Mouse (Mus musculus): ENCODE measurements at regions not wholly inside any gene's neighbourhood (a gene's known extent, or its start where the extent isn't known, plus 50 kb on each side); places are given as distances from the start of the nearest gene placed in this dataset.

DNA sequence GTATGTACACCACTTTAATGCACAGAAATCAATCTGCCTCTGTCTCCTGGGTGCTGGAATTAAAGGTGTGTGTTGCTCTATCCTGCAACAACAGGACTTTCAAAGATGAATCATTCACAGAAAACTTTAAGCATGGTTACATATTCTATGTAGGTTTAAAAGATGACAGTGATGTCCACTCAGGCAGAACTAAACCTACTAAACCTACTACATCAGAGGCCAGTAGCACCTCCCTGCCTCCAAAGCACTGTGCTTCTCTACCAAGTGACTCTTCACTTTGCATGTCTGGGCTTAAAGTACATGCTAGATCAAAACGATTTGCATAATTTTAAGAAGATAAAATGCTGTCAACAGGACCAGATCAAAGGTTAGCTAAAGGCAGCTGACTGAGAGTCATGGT lies 156.0 kb upstream of the Cttnbp2 start:
- no peak for DNase-seq (ENCODE audit: extremely low spot score in 1 of 2, low spot score in 1 of 2)

DNA sequence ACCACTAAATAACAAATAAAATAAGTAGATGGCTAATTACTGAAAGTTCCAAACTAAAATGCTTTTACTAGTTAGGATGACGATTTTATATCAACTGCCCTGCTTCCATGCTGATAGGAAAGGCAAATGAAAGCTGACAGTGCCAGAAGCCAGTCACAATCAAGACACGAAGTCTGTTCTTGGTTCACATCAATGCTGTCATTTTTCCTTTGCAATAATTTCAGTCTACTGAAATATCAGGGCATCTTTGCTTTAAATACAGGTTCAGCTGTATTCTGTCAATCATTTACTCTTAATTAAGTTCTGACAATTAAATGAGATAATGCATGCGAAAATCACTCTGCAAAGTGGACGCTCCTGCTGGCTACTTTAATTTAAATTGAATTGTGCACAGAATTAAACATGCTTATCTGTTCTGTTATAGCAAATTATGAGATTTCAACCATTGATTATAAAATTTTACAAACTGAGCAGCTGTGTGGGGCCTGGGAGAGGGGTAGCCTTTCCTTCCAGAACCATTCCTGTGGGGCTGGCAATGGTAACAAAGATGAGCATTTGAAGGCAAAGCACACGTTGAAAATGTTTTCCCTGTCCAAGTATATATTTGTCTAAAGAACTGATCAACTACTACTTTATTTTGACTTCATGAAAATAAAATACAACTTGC lies 160.1 kb upstream of the Cttnbp2 start:
- no peak for DNase-seq (ENCODE audit: extremely low spot score in 1 of 2, low spot score in 1 of 2)

DNA sequence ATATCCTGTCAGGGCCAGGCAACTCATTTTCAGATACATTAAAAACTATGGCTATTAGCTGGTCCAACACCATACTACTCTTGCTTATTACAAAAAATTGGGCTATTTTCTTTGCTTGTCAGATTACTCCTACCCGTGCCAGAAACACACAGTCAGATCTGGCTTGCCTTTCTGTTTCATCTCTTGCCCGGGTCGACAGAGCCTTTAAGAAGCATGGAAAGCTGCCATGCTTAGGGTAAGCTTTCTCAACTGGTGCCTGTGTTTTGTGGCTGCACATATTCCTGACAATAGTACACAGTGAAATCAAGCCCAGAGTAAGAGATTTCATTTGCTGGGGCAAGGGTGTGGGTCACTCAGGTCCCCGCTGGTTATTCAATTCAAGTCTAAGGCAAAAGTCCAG lies 162.5 kb upstream of the Cttnbp2 start:
- no peak for DNase-seq (ENCODE audit: extremely low spot score in 1 of 2, low spot score in 1 of 2)

DNA sequence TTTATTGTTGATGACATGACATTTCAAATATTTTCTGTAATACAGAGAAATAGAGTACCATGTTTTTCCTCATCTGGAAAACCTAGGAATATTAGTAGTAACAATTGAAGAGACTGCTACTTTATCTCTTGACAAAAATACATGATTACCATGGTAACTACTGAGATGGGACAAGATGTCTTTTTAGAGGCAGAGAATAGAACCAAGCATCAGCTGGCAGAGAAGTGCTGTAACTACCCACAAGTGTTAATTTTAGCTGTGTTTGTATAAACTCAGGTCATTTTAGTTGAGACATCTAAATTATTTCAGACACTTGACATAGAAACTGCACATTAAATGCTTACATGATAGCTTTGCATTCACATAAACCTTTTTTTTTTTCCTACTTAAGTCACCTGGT lies 166.1 kb upstream of the Cttnbp2 start:
- DNase-seq (ENCODE audit: extremely low spot score in 1 of 2, low spot score in 1 of 2), result peak; percentile 53 to 54

DNA sequence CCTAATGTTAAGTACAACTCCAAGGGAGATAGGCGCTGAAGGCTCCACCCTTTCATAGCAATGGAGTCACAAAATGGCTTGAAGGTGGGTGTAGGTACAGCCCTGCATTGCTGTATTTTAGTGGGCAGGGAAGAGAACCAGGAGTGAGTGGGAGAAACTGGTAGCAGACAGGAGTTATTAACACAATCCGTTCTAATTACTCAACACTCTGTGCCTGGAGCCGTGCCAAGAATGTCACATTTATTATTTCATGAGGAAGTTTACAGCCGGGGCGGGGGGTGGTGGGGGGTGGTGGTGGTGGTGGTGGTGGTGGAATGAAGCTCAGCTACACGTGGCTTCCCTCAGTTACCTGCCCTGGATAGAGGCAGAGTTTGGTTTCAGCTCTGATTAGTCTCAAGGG lies 166.3 kb upstream of the Lsm8 start:
- peak; percentile 32 to 49 for DNase-seq (ENCODE audit: extremely low spot score in 1 of 2, low spot score in 1 of 2)

DNA sequence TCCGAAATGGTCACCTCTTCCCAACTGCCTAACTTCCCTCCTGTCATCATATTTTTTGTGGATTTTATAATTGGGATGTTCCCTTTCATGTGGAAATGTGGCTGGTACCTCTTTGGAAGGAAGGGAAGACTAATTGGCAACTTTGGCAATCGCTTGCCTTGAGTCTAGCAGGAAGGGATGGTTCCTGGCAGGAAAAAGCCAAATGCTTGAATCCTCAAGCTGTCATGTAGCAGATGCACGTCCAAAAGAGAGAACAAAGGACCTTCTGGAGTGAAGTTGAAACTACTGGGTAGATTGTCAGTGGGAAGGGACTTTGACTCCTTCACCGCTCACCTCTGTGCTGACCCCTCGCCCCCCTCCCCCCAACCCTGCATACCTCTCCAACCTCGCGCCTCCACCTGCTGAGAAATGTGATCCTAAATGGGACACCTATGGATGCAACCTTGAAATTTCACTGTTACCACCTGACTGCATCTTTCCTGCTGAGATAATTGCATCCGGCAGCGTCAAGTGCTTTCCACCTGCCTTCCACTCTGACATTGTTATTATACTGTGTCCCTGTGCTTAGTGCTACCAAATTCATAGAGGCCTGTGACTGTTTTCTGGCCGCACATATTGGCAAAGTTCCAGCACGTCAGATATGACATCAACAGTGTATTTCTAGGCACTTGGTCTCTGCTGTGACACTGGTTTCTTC lies 159.6 kb upstream of the Lsm8 start:
- DNase-seq (ENCODE audit: extremely low spot score in 1 of 2, low spot score in 1 of 2), result no peak

DNA sequence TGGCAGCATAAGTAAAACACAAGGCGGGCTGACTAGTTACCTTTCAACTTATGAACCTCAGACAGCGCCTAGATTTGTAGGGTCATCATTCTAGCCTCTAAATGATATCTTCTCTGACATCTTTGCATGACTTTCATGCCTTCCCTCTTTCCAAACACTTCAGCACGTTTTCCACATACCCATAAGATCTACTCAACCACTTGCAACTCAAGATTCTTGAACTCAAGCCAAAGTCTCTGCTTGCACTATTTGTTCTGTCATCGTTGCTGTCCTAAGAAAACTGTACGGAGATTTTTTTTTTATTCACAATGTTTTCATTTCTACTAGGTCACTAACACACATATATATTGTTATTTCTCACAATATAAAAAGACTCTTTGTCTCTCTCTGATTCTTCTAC lies 150.8 kb upstream of the Lsm8 start:
- no peak for DNase-seq (ENCODE audit: extremely low spot score in 1 of 2, low spot score in 1 of 2)

DNA sequence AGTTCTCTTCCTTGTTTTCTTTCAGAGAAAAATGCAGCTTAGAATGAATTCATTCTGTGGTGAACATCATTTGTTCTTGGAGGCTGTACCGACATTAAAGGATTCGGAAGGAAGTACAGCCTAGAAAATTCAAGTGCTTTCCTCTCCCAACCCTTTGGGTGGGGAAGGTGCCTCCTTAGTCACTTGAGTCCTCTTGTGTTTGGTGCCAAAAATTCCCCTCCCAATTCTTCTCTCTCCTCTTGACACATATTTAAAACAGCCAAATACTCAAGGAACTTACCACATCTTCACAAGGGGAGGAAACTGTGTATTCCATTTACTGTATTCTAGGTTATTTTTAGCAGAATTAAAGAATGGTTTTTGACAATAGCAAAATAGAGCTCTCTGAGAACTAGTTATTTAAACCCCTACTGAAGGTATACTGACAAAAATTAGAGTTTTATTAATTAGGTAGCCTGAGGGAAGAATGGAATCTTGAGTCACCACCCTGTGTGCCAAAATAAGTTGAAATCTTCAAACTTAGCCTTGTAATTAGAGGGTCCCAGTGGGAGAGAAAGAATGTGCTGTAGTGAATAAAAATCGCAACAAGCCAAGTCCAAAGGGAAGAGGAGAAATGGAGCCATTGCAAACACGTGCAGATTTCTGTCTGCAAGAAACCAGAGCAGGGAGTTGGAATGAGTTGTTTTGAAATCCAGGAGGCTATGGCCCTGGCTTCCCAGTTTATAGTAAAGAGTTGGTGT lies 149.2 kb upstream of the Lsm8 start:
- DNase-seq (ENCODE audit: extremely low spot score in 1 of 2, low spot score in 1 of 2), result no peak

DNA sequence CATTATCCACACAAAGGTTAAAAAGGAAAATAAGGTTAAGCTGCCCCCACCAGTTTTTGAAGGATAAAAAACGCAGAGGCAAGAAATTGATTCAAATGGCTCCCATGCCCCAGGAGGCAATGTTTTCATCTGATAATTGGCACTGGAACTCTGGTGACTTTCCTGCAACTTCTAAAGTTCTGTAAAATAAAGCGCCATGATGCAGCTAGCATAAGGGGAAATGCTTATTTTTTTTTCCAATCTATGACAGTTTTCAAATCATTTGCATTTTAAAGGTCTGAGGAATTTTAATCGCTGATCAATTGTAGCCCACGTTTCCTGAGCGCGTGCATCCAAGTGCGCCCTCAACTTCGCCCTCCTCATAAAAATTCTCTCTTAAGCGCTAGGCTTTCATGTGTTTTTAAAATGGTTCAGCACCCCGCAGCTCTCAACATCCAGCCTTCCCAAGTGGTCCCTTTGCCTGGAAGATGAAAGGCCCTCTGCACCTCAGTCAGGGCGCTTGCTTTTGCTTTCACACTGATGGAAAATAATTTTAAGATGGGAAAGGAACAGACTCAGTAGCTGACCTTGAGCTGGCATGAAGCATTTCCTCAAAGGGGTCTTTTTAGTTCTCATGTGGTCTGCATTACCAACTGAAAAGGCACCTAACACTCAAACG lies 148.5 kb upstream of the Lsm8 start:
- DNase-seq (ENCODE audit: extremely low spot score in 1 of 2, low spot score in 1 of 2), result no peak

DNA sequence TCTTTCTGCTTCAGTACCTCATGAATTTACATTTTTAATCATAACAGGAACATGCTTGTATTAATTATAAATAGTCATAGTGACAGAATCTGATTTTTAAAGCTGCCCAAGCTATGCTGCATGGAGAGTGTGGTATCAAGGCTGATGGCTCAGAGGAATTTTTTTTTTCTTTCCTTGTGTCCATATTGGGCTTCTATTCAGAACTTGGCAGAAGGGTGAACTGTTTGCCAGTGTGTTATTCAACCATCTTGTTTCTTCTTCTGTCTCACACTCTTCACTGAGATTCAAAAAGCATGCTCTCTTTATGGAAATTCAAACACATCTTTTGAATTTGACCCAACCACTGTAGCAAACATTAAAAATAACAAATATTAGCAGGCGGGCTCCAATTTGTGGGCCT lies 137.6 kb upstream of the Lsm8 start:
- no peak for DNase-seq (ENCODE audit: extremely low spot score in 1 of 2, low spot score in 1 of 2)

DNA sequence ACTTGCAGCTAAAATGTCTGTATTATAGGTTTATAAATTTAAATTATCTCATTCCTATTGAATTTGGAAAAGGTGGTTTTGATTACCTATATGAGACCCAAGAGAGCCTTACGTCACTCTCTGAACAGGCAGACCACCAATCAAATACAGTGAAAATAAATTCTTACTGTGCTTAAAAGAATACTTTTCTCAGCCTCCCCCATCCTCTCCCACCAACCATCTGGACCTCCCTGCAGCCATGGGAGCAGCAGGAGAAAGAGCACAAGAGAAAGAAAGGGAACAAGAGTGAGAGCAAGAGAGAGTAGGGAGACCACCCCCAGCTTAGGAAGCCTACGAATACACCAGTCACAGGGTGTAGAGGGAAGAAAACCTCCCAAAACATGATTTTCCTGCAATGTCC lies 99.5 kb upstream of the Lsm8 start:
- peak; percentile 17 to 62 for DNase-seq (ENCODE audit: extremely low spot score in 1 of 2, low spot score in 1 of 2)

DNA sequence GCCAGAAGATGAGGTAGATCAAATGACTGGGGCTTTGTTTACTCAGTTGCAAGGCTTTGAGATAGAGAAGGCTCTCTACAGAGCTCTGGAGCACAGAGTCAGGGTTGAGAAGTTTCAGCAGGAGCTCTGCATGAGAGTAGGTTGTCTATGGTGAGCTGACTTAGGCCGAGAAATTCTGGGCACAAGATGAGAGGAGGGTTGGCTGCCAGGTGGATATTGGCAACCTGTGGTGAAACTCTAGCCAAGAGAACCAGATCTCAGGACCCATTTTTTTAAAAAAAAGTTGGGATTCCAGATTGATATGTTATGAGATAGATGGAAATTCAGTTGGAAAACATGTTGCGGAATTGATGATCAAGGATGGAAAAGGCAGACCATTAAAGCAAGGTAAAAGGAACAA lies 83.8 kb upstream of the Lsm8 start:
- DNase-seq (ENCODE audit: extremely low spot score in 1 of 2, low spot score in 1 of 2), result no peak

DNA sequence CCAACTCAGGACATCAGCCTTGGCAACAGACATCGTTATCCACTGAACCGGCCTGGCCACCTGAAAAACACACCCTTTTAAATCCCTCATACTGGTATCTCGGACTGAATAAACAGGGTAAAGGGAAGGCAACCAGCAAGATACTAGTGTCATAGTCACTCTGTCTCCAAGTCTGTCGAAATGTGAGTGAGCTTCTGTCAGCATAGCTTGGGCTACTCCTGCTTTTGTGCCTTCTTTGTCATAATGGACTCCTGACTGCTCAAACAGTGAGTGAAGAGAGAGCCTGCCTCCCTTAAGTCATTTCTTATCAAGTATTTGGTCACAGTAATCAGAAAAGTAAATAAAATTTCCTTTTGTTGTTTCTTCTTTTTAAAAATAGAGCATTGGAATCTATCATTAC lies 53.0 kb upstream of the Lsm8 start:
- no peak for DNase-seq (ENCODE audit: extremely low spot score in 1 of 2, low spot score in 1 of 2)

DNA sequence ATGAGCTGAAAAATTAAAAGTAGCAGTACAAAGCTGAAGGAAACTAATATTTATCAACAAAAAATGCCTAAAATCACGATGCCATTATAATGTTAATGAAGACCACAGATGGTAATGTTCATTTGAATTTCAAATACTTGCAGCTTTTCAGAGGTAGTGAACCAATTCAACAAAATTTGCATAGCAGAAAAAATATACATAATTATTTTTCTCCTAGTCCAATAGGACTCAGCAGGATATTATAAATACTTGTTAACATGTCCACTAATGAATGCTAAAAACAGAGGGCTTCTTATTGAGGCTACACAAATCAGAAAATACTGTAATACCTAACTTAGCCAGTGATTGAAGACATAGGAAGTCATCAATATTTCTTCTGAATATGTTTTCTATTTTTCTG lies 52.5 kb upstream of the Lsm8 start:
- DNase-seq (ENCODE audit: extremely low spot score in 1 of 2, low spot score in 1 of 2), result no peak

DNA sequence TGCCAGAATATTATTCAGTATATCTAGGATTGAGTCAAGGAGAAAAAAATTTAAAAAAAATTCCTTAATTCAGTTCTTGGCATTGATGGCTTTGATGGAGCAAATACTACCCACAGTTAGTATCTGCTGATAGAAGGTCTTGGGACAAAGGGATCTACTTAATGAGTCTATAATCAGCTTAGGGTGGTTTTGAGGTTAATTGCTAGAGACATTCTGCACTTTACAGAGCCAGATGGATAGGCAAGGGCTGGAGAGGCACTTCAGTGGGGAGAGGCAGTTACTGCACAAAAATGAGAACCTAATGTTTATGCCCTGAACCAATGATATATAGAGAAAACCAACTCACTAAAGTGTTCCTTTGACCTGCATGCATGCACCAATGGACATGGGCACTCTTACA lies 51.8 kb upstream of the Lsm8 start:
- DNase-seq (ENCODE audit: extremely low spot score in 1 of 2, low spot score in 1 of 2), result no peak
